Mouse (Mus musculus): ENCODE results near the gene Hist2h3c2. TPM values are rescaled to one million over a fixed set of nuclear protein-coding genes. Genes with fewer than 3 reads are reported as not detected.

Hist2h3c2 gene
- polyA plus RNA-seq, 1 experiment from 2014 or later, result 2.5 TPM

DNA sequence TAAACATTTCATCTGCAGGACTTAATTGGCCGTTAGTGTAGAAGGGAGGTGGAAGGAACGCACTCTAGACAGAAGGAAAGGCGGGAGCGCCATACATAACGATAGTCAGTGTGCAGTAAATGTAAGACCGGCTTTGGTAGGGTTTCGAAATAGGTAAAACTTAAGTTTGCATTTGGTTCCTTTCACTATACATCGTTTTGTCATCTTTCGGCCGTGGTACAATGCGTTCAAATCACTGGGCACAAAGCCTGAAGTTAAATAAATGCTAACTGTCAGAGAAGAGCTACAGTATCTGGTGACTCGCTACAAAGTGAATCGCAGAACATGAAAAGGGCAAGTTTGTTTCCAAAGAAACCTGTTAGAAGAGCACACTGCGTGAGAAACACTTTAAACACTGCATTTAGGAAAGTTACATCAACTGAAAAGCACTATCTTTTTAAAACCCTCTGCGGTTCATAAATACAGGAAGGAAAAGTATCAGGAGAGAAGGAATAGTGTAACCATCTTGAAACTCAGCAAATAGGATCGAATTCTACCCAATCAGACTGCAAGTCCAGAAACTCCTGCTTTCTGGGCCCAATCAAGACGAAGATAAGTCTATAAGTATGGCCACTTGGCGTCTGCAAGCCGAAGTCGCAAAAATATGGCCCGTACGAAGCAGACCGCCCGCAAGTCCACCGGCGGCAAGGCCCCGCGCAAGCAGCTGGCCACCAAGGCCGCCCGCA lies 29.3 kb upstream of the Hist2h3c2 start, which contains the start of gene Hist2h3b:
Gene Hist2h3b (plus strand): TSS at position 604 of the 725 bp plus-strand sequence.
- Histone ChIP-seq H3K9ac (peak within 1 kb of the TSS; percentile 71), H3K36me3 (no peaks in the 10 kb centered on the region), H3K4me1 (replicated peaks) (peaks cover 12% of the 10 kb centered on the region), H3K27me3 (replicated peaks) (no peaks in the 10 kb centered on the region), H3K4me3 (peak within 1 kb of the TSS; percentile 60), H3K4me2 (peak within 1 kb of the TSS; percentile 95), H3K9me3 (replicated peaks) (no peaks in the 10 kb centered on the region), H3K27ac (ENCODE audit: poor library complexity, severe bottlenecking) (peak within 1 kb of the TSS; percentile 97)
- WGBS, result 26% methylated on average over 28 of the region's 30 CpGs
- peak; percentile 56 for ATAC-seq (ENCODE audit: insufficient number of reproducible peaks, low FRiP score)

- 88% methylated on average over 4 of the region's 4 CpGs for WGBS
- no peak overlapping the region for H3K4me3 ChIP-seq
- no peaks in the 10 kb centered on the region for H3K27me3 ChIP-seq (replicated peaks)
- no peaks in the 10 kb centered on the region for H3K9me3 ChIP-seq (replicated peaks)
- H3K27ac ChIP-seq (ENCODE audit: poor library complexity, severe bottlenecking), result peak overlapping the region; percentile 88
- no peaks in the 10 kb centered on the region for H3K36me3 ChIP-seq
- H3K4me2 ChIP-seq, result no peak overlapping the region
- no peak for ATAC-seq (ENCODE audit: insufficient number of reproducible peaks, low FRiP score)
- no peak overlapping the region for H3K9ac ChIP-seq
- H3K4me1 ChIP-seq (replicated peaks), result peaks cover 12% of the 10 kb centered on the region
These were observed 28.6 kb upstream of the Hist2h3c2 start for GRCm38 (mm10) chr3:96267541-96267940.

GRCm38 (mm10) chr3:96266132-96266710 lies 27.3 kb upstream of the Hist2h3c2 start:
- H3K36me3 ChIP-seq, result no peaks in the 10 kb centered on the region
- WGBS, result 57% methylated on average over 8 of the region's 8 CpGs

GRCm38 (mm10) chr3:96264404-96264949 lies 25.6 kb upstream of the Hist2h3c2 start:
- WGBS, result 81% methylated on average over 7 of the region's 7 CpGs
- H3K27ac ChIP-seq (ENCODE audit: poor library complexity, severe bottlenecking), result peak overlapping the region; percentile 99
- H3K4me1 ChIP-seq (replicated peaks), result peaks cover 17% of the 10 kb centered on the region
- no peak overlapping the region; the same call in 1 of the 2 replicates for H3K4me3 ChIP-seq
- H3K27me3 ChIP-seq (replicated peaks), result no peaks in the 10 kb centered on the region
- peak overlapping the region; percentile 91 for H3K4me2 ChIP-seq
- H3K9me3 ChIP-seq (replicated peaks), result no peaks in the 10 kb centered on the region
- H3K9ac ChIP-seq, result 0 out of 2 replicates have a peak overlapping the region, but pooled peaks have one; percentile 78
- no peak for ATAC-seq (ENCODE audit: insufficient number of reproducible peaks, low FRiP score)
- no peaks in the 10 kb centered on the region for H3K36me3 ChIP-seq

More at GRCm38 (mm10) chr3:96266132-96266710, 27.3 kb upstream of the Hist2h3c2 start:
- ATAC-seq (ENCODE audit: insufficient number of reproducible peaks, low FRiP score), result no peak
- Histone ChIP-seq H3K27me3 (replicated peaks) (no peaks in the 10 kb centered on the region), H3K4me1 (replicated peaks) (peaks cover 17% of the 10 kb centered on the region), H3K4me2 (no peak overlapping the region), H3K27ac (ENCODE audit: poor library complexity, severe bottlenecking) (no peak overlapping the region), H3K4me3 (no peak overlapping the region), H3K9ac (no peak overlapping the region), H3K9me3 (replicated peaks) (no peaks in the 10 kb centered on the region)

DNA sequence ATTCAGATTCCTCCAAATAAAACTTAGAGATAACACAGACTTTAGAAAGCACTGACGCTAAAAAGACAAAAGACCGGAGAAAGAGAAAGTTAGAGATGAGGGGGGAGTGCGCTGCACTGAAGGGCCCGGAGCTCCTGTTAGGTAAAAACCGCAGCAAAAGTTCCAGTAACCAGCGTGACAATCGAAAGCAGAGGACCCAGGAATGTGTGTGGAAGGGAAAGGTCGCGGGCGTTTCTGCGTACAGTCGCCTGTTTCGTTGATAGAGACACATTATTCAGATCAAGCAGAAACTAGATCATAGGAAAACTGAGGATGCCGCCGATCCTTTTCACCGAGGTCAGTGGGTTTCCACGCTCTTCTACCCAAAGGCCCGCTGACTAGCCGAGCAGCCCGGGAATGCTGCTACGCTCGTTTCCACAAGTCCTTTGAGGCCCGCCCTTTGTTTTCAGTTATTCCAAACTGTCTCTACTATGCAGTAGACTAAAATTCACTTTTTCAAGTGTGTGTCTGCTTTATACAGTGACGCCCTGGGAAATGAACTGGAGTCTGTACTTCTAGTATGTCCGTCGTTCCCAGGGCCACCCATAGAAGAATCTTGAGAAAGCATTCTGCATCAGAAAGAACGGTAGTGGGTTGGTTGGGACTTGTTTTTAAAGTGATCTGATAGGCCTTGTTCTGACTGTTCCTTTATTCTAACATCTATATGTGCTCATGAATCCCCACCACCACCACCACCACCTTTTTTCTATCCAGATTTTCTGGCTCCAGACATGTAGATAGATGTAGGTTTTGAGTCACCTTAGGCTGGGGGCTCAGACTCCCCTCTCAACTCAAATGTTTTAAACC lies 24.9 kb upstream of the Hist2h3c2 start:
- Histone ChIP-seq H3K4me3 (peak overlapping the region; percentile 77), H3K4me1 (replicated peaks) (peaks cover 17% of the 10 kb centered on the region), H3K27ac (ENCODE audit: poor library complexity, severe bottlenecking) (peak overlapping the region; percentile 99), H3K36me3 (no peaks in the 10 kb centered on the region), H3K9ac (peak overlapping the region; percentile 78), H3K4me2 (peak overlapping the region; percentile 91), H3K27me3 (replicated peaks) (no peaks in the 10 kb centered on the region), H3K9me3 (replicated peaks) (no peaks in the 10 kb centered on the region)
- 10% methylated on average over 27 of the region's 27 CpGs for WGBS
- ATAC-seq (ENCODE audit: insufficient number of reproducible peaks, low FRiP score), result no peak

DNA sequence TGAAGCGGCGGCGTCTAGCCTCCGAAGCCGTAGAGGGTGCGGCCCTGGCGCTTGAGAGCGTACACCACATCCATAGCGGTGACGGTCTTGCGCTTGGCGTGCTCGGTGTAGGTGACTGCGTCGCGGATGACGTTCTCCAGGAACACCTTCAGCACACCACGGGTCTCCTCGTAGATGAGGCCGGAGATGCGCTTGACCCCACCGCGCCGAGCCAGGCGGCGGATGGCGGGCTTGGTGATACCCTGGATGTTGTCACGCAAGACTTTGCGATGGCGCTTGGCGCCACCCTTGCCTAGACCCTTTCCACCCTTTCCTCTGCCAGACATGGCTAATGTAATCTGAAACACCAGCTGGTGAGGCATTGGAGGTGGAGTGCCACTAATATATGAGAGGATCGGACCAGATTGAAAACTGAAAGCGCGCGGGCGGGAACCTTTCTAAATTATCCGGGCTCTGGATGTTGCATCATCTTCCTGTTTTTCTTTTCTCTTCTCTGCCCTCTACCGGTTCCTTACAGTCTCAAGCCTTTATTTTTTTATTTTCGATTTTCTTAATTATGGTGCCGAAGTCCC lies 24.1 kb upstream of the Hist2h3c2 start, which contains the start of gene Hist2h4:
Gene Hist2h4 (minus strand): TSS at position 333 of the 572 bp plus-strand sequence.
- Histone ChIP-seq H3K4me3 (peak within 1 kb of the TSS; percentile 77), H3K36me3 (no peaks in the 10 kb centered on the region), H3K4me1 (replicated peaks) (peaks cover 15% of the 10 kb centered on the region), H3K27me3 (replicated peaks) (no peaks in the 10 kb centered on the region), H3K9ac (peak within 1 kb of the TSS; percentile 92), H3K4me2 (peak within 1 kb of the TSS; percentile 91), H3K27ac (ENCODE audit: poor library complexity, severe bottlenecking) (peak within 1 kb of the TSS; percentile 99), H3K9me3 (replicated peaks) (no peaks in the 10 kb centered on the region)
- peak; percentile 79 for ATAC-seq (ENCODE audit: insufficient number of reproducible peaks, low FRiP score)
- WGBS, result under 1% methylated on average over 40 of the region's 40 CpGs

GRCm38 (mm10) chr3:96262216-96262875 lies 23.4 kb upstream of the Hist2h3c2 start:
- peak overlapping the region; percentile 92 for H3K9ac ChIP-seq
- no peaks in the 10 kb centered on the region for H3K27me3 ChIP-seq (replicated peaks)
- peaks cover 12% of the 10 kb centered on the region for H3K4me1 ChIP-seq (replicated peaks)
- 1% methylated on average over 19 of the region's 19 CpGs for WGBS
- H3K27ac ChIP-seq (ENCODE audit: poor library complexity, severe bottlenecking), result peak overlapping the region; percentile 99
- peak overlapping the region; percentile 77 for H3K4me3 ChIP-seq
- peak overlapping the region; percentile 91 for H3K4me2 ChIP-seq
- ATAC-seq (ENCODE audit: insufficient number of reproducible peaks, low FRiP score), result peak; percentile 86
- no peaks in the 10 kb centered on the region for H3K9me3 ChIP-seq (replicated peaks)
- H3K36me3 ChIP-seq, result no peaks in the 10 kb centered on the region

DNA sequence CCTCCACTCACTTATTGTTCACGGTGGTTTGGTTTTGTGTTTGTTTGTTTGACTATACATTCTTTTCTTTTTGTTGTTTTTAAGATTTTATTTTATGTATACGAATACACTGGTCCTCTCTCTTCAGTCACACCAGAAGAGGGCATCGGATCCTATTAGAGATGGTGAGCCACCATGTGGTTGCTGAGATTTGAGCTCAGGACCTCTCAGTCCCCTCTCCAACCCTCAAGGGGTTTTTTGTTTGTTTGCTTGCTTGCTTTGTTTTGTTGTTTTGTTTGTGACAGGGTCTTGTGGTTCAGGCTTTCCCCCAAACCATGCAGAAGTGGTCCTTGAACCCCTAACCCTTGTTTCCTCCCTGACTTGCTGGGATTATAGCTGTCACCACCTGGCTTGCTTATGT lies 22.7 kb upstream of the Hist2h3c2 start:
- H3K27me3 ChIP-seq (replicated peaks), result no peaks in the 10 kb centered on the region
- H3K4me2 ChIP-seq, result peak overlapping the region; percentile 91
- no peak for ATAC-seq (ENCODE audit: insufficient number of reproducible peaks, low FRiP score)

DNA sequence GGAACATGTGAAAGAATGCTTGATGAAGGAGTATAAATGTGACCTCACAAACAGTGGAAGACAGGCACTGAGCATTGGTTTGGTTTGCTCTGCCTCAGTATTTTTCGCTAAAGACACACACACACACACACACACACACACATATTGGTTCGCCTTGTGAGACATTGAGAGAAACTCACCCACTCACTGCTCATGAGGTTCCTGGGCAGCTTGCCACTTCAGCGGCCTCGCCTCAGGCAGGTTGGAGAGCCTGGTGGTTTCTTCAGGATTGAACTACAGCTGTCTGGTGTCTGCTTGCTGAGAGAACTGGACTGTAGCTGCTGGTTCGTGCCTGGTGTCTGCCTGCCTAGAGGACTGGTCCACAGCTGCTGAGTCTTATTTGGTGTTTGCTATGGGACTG lies 21.3 kb upstream of the Hist2h3c2 start:
- 91% methylated on average over 5 of the region's 5 CpGs for WGBS
- Histone ChIP-seq H3K36me3 (no peaks in the 10 kb centered on the region), H3K4me1 (replicated peaks) (peaks cover 23% of the 10 kb centered on the region), H3K27ac (ENCODE audit: poor library complexity, severe bottlenecking) (no peak overlapping the region), H3K4me3 (no peak overlapping the region), H3K9me3 (replicated peaks) (no peaks in the 10 kb centered on the region), H3K27me3 (replicated peaks) (no peaks in the 10 kb centered on the region), H3K9ac (no peak overlapping the region), H3K4me2 (no peak overlapping the region)
- ATAC-seq (ENCODE audit: insufficient number of reproducible peaks, low FRiP score), result no peak

More for the DNA sequence above, 22.7 kb upstream of the Hist2h3c2 start:
- Histone ChIP-seq H3K4me1 (replicated peaks) (peaks cover 12% of the 10 kb centered on the region), H3K9ac (peak overlapping the region; percentile 92), H3K27ac (ENCODE audit: poor library complexity, severe bottlenecking) (peak overlapping the region; percentile 99), H3K4me3 (peak overlapping the region; percentile 77; the same call in 1 of the 2 replicates), H3K36me3 (no peaks in the 10 kb centered on the region), H3K9me3 (replicated peaks) (no peaks in the 10 kb centered on the region)
- WGBS, result 62% methylated on average over 3 of the region's 3 CpGs

GRCm38 (mm10) chr3:96257190-96257589 lies 18.3 kb upstream of the Hist2h3c2 start:
- 70% methylated on average over 3 of the region's 3 CpGs for WGBS
- no peak for ATAC-seq (ENCODE audit: insufficient number of reproducible peaks, low FRiP score)

More at GRCm38 (mm10) chr3:96257190-96257589, 18.3 kb upstream of the Hist2h3c2 start:
- Histone ChIP-seq H3K4me3 (no peak overlapping the region), H3K27ac (ENCODE audit: poor library complexity, severe bottlenecking) (no peak overlapping the region), H3K9me3 (replicated peaks) (no peaks in the 10 kb centered on the region), H3K27me3 (replicated peaks) (no peaks in the 10 kb centered on the region), H3K4me2 (no peak overlapping the region), H3K9ac (no peak overlapping the region), H3K4me1 (replicated peaks) (peaks cover 23% of the 10 kb centered on the region), H3K36me3 (no peaks in the 10 kb centered on the region)

Data from heart, embryonic 12.5 days (tissue).